Mouse (Mus musculus): ENCODE measurements around the gene Trim42. TPM values are rescaled to one million over a fixed set of nuclear protein-coding genes. Genes with fewer than 3 reads are reported as not detected.

Trim42 gene
- not detected for polyA plus RNA-seq (2012; fragmentation: generic; extraction: Trizol)
- long read RNA-seq, experiment 1 = 0 reads
- long read RNA-seq, experiment 2 = 0 reads

GRCm38 (mm10) chr9:97369591-97369990 is at the start of gene Trim42:
Trim42 (minus strand) TSS chr9:97369958.
- no peaks in the 10 kb centered on the region for H3K36me3 ChIP-seq (ENCODE audit: control insufficient read depth, insufficient read depth)
- H3ac ChIP-seq (ENCODE audit: control insufficient read depth, insufficient read length, low read depth) = no peak within 1 kb of the TSS
- TF ChIP-seq MAX (IDR thresholded peaks at IDR 0.05) (no peak), USF1 (IDR thresholded peaks at IDR 0.05; ENCODE audit: low read depth) (no peak), CEBPB (IDR thresholded peaks at IDR 0.05; ENCODE audit: low read depth) (no peak), MYOG (IDR thresholded peaks at IDR 0.05; ENCODE audit: control insufficient read depth, extremely low read depth, insufficient read length) (no peak), CTCF (IDR thresholded peaks at IDR 0.05; ENCODE audit: control insufficient read depth, insufficient read depth, insufficient read length) (no peak), FOSL1 (IDR thresholded peaks at IDR 0.05; ENCODE audit: insufficient read depth, low read length, poor library complexity, severe bottlenecking) (no peak), MYOD1 (IDR thresholded peaks at IDR 0.05; ENCODE audit: control insufficient read depth, insufficient read length, low read depth) (no peak)

GRCm38 (mm10) chr9:97414876-97415668 is 45.3 kb upstream of the Trim42 start:
- Histone ChIP-seq H3K79me2 (ENCODE audit: control insufficient read depth, insufficient read depth) (no peaks in the 10 kb centered on the region), H3K4me3 (ENCODE audit: insufficient read depth, poor library complexity, severe bottlenecking) (no peak overlapping the region), H3K36me3 (ENCODE audit: control insufficient read depth, insufficient read depth) (no peaks in the 10 kb centered on the region), H3K27me3 (ENCODE audit: control insufficient read depth, insufficient read depth, insufficient read length) (no peaks in the 10 kb centered on the region), H3ac (ENCODE audit: control insufficient read depth, insufficient read length, low read depth) (no peak overlapping the region), H3K79me3 (ENCODE audit: low read depth) (no peaks in the 10 kb centered on the region)
- TF ChIP-seq CTCF (IDR thresholded peaks at IDR 0.05; ENCODE audit: control insufficient read depth, insufficient read depth, insufficient read length) (no peak), MYOD1 (IDR thresholded peaks at IDR 0.05; ENCODE audit: control insufficient read depth, insufficient read length, low read depth) (no peak), MYOG (IDR thresholded peaks at IDR 0.05; ENCODE audit: control insufficient read depth, extremely low read depth, insufficient read length) (no peak), MAX (IDR thresholded peaks at IDR 0.05) (no peak), CEBPB (IDR thresholded peaks at IDR 0.05; ENCODE audit: low read depth) (no peak), USF1 (IDR thresholded peaks at IDR 0.05; ENCODE audit: low read depth) (no peak), FOSL1 (IDR thresholded peaks at IDR 0.05; ENCODE audit: insufficient read depth, low read length, poor library complexity, severe bottlenecking) (no peak)

More at GRCm38 (mm10) chr9:97369591-97369990, at the start of gene Trim42:
- Histone ChIP-seq H3K79me3 (ENCODE audit: low read depth) (no peaks in the 10 kb centered on the region), H3K4me3 (ENCODE audit: insufficient read depth, poor library complexity, severe bottlenecking) (no peak within 1 kb of the TSS), H3K79me2 (ENCODE audit: control insufficient read depth, insufficient read depth) (no peaks in the 10 kb centered on the region), H3K27me3 (ENCODE audit: control insufficient read depth, insufficient read depth, insufficient read length) (no peaks in the 10 kb centered on the region)

- Histone ChIP-seq H3ac (ENCODE audit: control insufficient read depth, insufficient read length, low read depth) (no peak overlapping the region), H3K4me3 (ENCODE audit: insufficient read depth, poor library complexity, severe bottlenecking) (no peak overlapping the region), H3K36me3 (ENCODE audit: control insufficient read depth, insufficient read depth) (no peaks in the 10 kb centered on the region), H3K27me3 (ENCODE audit: control insufficient read depth, insufficient read depth, insufficient read length) (no peaks in the 10 kb centered on the region), H3K79me2 (ENCODE audit: control insufficient read depth, insufficient read depth) (no peaks in the 10 kb centered on the region), H3K79me3 (ENCODE audit: low read depth) (no peaks in the 10 kb centered on the region)
- TF ChIP-seq CEBPB (IDR thresholded peaks at IDR 0.05; ENCODE audit: low read depth) = no peak
- no peak for TF ChIP-seq USF1 (IDR thresholded peaks at IDR 0.05; ENCODE audit: low read depth)
- no peak for TF ChIP-seq FOSL1 (IDR thresholded peaks at IDR 0.05; ENCODE audit: insufficient read depth, low read length, poor library complexity, severe bottlenecking)
- TF ChIP-seq MYOD1 (IDR thresholded peaks at IDR 0.05; ENCODE audit: control insufficient read depth, insufficient read length, low read depth) = no peak
- TF ChIP-seq MYOG (IDR thresholded peaks at IDR 0.05; ENCODE audit: control insufficient read depth, extremely low read depth, insufficient read length) = no peak
- no peak for TF ChIP-seq CTCF (IDR thresholded peaks at IDR 0.05; ENCODE audit: control insufficient read depth, insufficient read depth, insufficient read length)
- no peak for TF ChIP-seq MAX (IDR thresholded peaks at IDR 0.05)
These were observed 38.4 kb upstream of the Trim42 start for GRCm38 (mm10) chr9:97408142-97408541.

GRCm38 (mm10) chr9:97356441-97356840 is 13.3 kb downstream of the Trim42 start:
- Histone ChIP-seq H3K79me3 (ENCODE audit: low read depth) (no peaks in the 10 kb centered on the region), H3K27me3 (ENCODE audit: control insufficient read depth, insufficient read depth, insufficient read length) (no peaks in the 10 kb centered on the region), H3K36me3 (ENCODE audit: control insufficient read depth, insufficient read depth) (no peaks in the 10 kb centered on the region), H3K4me3 (ENCODE audit: insufficient read depth, poor library complexity, severe bottlenecking) (no peak overlapping the region), H3K79me2 (ENCODE audit: control insufficient read depth, insufficient read depth) (no peaks in the 10 kb centered on the region), H3ac (ENCODE audit: control insufficient read depth, insufficient read length, low read depth) (no peak overlapping the region)
- TF ChIP-seq MYOG (IDR thresholded peaks at IDR 0.05; ENCODE audit: control insufficient read depth, extremely low read depth, insufficient read length) (no peak), CTCF (IDR thresholded peaks at IDR 0.05; ENCODE audit: control insufficient read depth, insufficient read depth, insufficient read length) (no peak), FOSL1 (IDR thresholded peaks at IDR 0.05; ENCODE audit: insufficient read depth, low read length, poor library complexity, severe bottlenecking) (no peak), CEBPB (IDR thresholded peaks at IDR 0.05; ENCODE audit: low read depth) (no peak), MYOD1 (IDR thresholded peaks at IDR 0.05; ENCODE audit: control insufficient read depth, insufficient read length, low read depth) (no peak), MAX (IDR thresholded peaks at IDR 0.05) (no peak), USF1 (IDR thresholded peaks at IDR 0.05; ENCODE audit: low read depth) (no peak)

- Histone ChIP-seq H3K36me3 (ENCODE audit: control insufficient read depth, insufficient read depth) (no peaks in the 10 kb centered on the region), H3K27me3 (ENCODE audit: control insufficient read depth, insufficient read depth, insufficient read length) (no peaks in the 10 kb centered on the region), H3K79me3 (ENCODE audit: low read depth) (no peaks in the 10 kb centered on the region), H3K4me3 (ENCODE audit: insufficient read depth, poor library complexity, severe bottlenecking) (no peak overlapping the region), H3ac (ENCODE audit: control insufficient read depth, insufficient read length, low read depth) (no peak overlapping the region), H3K79me2 (ENCODE audit: control insufficient read depth, insufficient read depth) (no peaks in the 10 kb centered on the region)
- TF ChIP-seq MAX (IDR thresholded peaks at IDR 0.05) (no peak), MYOG (IDR thresholded peaks at IDR 0.05; ENCODE audit: control insufficient read depth, extremely low read depth, insufficient read length) (no peak), CEBPB (IDR thresholded peaks at IDR 0.05; ENCODE audit: low read depth) (no peak), MYOD1 (IDR thresholded peaks at IDR 0.05; ENCODE audit: control insufficient read depth, insufficient read length, low read depth) (no peak), FOSL1 (IDR thresholded peaks at IDR 0.05; ENCODE audit: insufficient read depth, low read length, poor library complexity, severe bottlenecking) (no peak), CTCF (IDR thresholded peaks at IDR 0.05; ENCODE audit: control insufficient read depth, insufficient read depth, insufficient read length) (no peak), USF1 (IDR thresholded peaks at IDR 0.05; ENCODE audit: low read depth) (no peak)
These were observed 24.9 kb downstream of the Trim42 start for GRCm38 (mm10) chr9:97344767-97345297.

All from C2C12 (cell line).